Mouse (Mus musculus): Measurements from ENCODE around the gene Ifitm10.
"Not testable (repeated sequence)": the region's sequence is repeated elsewhere in the genome, so short reads cannot be mapped to it uniquely, and the experiment has no call there.

Ifitm10 gene

GRCm38 (mm10) chr7:142319124-142319523 is 54.4 kb downstream of the Ifitm10 start:
- no peak for DNase-seq

- DNase-seq = no peak
Observed at GRCm38 (mm10) chr7:142317216-142317615, 56.3 kb downstream of the Ifitm10 start.

GRCm38 (mm10) chr7:142316558-142316957 is 57.0 kb downstream of the Ifitm10 start:
- peak; percentile 42 for DNase-seq

- no peak for DNase-seq
Observed at GRCm38 (mm10) chr7:142314600-142315285, 58.8 kb downstream of the Ifitm10 start.

GRCm38 (mm10) chr7:142303929-142304328 is 69.6 kb downstream of the Ifitm10 start:
- DNase-seq = not testable (repeated sequence)

GRCm38 (mm10) chr7:142303249-142303648 is 70.3 kb downstream of the Ifitm10 start, which contains the start of gene Krtap5-4:
Gene Krtap5-4 (plus strand): TSS chr7:142303549.
- DNase-seq = no peak

- not testable (repeated sequence) for DNase-seq
Observed at GRCm38 (mm10) chr7:142297018-142297417, 76.5 kb downstream of the Ifitm10 start, which contains the start of gene Krtap5-1. Gene Krtap5-1 (minus strand): TSS chr7:142297118.

- not testable (repeated sequence) for DNase-seq
Observed at GRCm38 (mm10) chr7:142296108-142296507, 77.4 kb downstream of the Ifitm10 start.

- DNase-seq = no peak
Observed at GRCm38 (mm10) chr7:142295418-142295817, 78.1 kb downstream of the Ifitm10 start.

- peak; percentile 24 for DNase-seq
Observed at GRCm38 (mm10) chr7:142293851-142294250, 79.7 kb downstream of the Ifitm10 start.

GRCm38 (mm10) chr7:142285910-142286612 is 87.5 kb downstream of the Ifitm10 start:
- peak; percentile 8 for DNase-seq

- DNase-seq = peak; percentile 59
Observed at GRCm38 (mm10) chr7:142285130-142285835, 88.3 kb downstream of the Ifitm10 start.

- peak; percentile 94 for DNase-seq
Observed at GRCm38 (mm10) chr7:142284615-142285080, 88.9 kb downstream of the Ifitm10 start.

GRCm38 (mm10) chr7:142284023-142284591 is 89.4 kb downstream of the Ifitm10 start:
- DNase-seq = peak; percentile 50

- DNase-seq = not testable (repeated sequence)
Observed at GRCm38 (mm10) chr7:142282847-142283246, 90.7 kb downstream of the Ifitm10 start.

- not testable (repeated sequence) for DNase-seq
Observed at GRCm38 (mm10) chr7:142279291-142279690, 94.3 kb downstream of the Ifitm10 start.

GRCm38 (mm10) chr7:142278183-142278582 is 95.4 kb downstream of the Ifitm10 start:
- DNase-seq = peak; percentile 60

All from cerebellum, adult 9-10 months (tissue).